Mouse (Mus musculus) left cerebral cortex, adult 18-20 months (tissue): Measurements from ENCODE around the gene Styxl1. TPM values are rescaled to one million over a fixed set of nuclear protein-coding genes. Genes with fewer than 3 reads are reported as not detected.

Source experiments
- DNase-seq, 2 experiments: peaks; one replicate each; pipeline ENCODE4 v3.0.0; 2021 to 2022; ENCODE audit warnings: low spot score in 2 of 2, mixed read lengths in 1 of 2
- total RNA-seq, 2 experiments: library from RNA; stranded (reverse); gene quantifications; 2 replicates each; pipeline ENCODE4 v1.2.3; 2021

The Styxl1 gene
- total RNA-seq, 2 experiments from 2014 or later, result not detected

DNA sequence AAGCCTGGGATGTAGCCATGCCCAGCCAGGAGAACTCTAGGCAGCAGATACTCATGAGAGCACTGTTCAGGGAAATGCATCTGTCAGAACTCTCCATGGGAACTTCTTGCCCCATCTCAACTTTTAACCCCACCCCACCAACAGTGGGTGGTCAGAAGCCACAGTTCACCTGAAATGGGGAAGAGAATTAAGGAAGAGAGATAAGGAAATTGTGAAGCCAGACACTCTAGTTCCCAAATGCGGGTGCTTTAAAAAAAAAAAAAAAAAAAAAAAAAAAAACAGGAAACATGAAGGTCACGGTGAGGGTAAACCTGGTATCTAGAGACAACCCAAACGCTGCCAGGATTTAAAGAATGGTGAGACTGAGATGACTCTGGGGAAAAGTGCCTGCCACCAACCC lies 5.7 kb downstream of the Styxl1 start:
- no peak for DNase-seq

DNA sequence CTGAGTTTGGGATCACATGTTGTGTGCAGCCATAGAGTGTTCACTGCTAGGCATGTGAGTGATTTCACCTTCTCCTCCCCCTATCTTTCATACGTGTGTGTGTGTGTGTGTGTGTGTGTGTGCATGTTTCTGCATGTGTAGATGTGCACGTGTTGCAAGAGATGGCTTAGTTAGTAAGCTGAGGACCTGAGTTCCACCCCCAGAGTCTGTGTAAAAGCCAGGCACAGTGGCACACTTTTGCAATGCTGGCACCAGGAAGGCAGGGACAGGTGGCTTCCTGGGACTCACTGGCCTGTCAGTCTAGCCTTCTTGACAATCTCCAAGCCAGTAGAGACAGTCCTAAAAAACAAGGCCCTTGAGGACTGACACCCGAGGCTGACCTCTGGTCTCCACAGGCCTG lies 13.2 kb downstream of the Styxl1 start:
- no peak for DNase-seq

DNA sequence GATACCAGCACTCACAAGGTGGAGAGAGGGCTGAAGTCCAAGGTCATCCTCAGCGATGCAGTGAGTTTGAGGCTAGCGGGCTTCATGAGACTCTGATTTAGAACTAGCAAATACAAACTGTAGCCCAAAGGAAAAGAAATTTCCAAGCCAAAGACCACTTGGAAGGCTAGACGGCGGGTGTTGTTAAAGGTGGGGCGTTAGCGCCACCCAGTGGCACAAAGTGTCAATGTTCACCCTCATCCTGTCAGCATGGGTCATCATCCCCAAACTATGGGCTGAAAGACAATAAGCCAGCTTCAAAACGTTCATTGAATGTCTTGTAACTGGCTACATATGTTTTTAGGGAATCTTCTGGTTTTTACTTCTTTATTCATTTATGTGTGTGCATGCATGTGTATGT lies 14.7 kb downstream of the Styxl1 start:
- peak; percentile 72 to 75 for DNase-seq

DNA sequence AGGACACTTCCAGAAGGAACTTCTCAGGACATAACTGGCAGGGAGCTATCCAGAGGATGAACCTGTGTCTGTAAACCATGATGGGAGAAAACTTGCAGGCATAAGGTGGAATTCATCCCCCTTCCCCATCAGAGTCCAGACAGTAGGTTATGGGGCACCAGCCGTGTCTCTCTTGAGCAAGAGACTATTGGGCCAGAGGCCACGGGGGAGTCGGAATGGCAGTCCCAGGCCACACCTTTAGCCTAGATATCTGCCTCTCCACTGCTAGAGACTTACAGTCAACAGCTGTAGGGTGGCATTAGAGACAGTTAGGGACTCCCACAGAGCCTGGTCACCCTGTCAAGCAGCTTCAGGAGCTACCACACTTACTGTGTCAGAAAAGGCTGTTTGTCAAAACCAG lies 16.3 kb downstream of the Styxl1 start:
- no peak for DNase-seq

DNA sequence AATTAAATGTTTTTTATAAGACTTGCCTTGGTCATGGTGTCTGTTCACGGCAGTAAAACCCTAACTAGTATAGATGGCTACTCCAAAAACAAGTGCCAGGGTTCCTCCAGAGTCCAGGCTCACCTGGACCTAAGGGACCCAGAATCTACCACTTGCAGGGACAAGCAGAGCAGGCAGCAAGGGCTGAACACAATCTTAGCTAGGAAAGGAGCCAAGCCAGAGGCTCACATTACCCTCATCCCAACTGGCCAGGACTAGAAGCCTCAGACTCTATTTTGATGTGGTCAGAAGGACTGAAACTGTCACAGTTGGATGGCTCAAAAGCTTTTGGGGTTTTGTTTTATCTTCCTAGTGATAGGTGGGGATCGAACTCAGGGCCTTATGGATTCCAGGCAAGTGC lies 26.6 kb downstream of the Styxl1 start:
- no peak for DNase-seq

DNA sequence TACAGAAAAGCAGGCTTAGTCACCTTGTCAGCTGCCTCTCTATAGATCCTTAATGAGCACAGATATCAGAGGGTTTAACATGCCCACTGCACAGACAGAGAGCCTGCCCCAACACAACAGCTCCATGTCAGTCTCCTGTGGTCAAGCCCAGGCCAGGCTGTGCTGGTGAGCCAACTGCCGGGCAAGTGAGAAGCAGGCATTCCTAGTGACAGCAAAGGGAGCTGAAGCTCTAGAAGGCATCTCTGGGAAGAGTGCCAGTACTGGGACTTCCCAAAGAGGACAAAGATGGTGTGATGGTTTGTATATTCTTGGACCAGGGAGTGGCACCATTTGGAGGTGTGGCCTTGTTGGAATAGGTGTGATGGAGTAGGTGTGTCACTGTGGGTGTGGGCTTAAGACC lies 27.1 kb downstream of the Styxl1 start:
- no peak for DNase-seq

DNA sequence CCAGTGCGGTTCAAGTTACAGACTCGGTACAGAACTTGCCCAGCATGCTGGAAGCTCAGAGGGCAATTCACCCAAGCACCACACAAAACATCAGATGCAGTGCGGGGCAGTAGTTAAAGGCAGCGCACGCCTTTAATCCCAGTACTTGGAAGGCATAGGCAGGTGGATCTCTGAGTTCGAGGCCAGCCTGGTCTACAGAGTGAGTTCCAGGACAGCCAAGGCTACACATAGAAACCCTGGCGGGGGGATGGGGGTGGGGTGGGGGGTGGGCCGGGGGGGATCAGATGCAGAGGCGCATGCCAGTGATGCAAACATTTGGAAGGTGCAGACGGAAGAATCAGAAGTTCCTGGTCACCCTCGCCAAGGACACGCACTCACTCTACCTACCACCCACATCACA lies 33.4 kb downstream of the Styxl1 start:
- DNase-seq, result no peak

DNA sequence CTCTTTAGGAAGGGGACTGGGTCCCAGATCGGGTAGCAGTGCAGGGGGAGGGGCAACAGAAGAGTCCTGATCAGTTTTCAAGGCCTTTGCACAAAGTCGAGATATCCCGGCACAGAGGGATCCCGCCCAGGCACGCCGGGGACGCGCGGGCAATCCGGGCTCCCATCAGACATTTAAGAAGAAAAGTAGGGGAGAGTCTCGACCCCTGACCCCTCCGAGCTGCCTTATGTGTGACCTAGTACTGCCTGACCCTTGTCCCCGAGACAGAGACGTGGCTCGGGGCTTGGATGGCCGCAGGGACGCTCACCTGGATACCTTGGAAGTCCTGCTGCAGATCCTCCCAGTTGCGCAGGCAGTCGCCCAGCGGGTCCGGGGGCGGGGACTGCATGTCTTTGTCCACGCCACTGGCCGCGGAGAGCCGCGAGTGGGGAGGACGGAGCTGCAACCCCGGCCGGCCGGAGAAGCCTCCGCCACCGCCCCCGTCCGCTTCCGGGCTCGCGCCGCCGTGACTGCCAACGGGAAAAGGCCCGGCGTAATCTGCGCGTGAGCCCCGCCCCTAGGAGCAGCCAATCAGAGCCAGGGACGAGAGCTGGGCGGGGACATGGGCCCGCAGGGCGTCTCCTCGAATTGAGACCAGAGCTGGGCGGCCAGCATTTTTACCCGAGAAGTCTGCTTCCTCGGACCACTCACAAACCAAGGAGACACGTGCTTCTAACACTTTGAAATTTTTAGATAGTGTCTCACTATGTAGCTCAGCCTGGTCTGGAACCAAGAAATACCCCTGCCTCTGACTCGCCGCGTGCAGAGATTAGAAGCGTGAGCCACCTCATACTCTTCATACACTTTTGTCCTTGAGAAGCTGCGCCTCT lies 34.2 kb downstream of the Styxl1 start, which contains the start of gene Tmem120a:
TSS of gene Tmem120a (minus strand) at position 708 of the 869 bp plus-strand sequence.
- peak; percentile 96 for DNase-seq

DNA sequence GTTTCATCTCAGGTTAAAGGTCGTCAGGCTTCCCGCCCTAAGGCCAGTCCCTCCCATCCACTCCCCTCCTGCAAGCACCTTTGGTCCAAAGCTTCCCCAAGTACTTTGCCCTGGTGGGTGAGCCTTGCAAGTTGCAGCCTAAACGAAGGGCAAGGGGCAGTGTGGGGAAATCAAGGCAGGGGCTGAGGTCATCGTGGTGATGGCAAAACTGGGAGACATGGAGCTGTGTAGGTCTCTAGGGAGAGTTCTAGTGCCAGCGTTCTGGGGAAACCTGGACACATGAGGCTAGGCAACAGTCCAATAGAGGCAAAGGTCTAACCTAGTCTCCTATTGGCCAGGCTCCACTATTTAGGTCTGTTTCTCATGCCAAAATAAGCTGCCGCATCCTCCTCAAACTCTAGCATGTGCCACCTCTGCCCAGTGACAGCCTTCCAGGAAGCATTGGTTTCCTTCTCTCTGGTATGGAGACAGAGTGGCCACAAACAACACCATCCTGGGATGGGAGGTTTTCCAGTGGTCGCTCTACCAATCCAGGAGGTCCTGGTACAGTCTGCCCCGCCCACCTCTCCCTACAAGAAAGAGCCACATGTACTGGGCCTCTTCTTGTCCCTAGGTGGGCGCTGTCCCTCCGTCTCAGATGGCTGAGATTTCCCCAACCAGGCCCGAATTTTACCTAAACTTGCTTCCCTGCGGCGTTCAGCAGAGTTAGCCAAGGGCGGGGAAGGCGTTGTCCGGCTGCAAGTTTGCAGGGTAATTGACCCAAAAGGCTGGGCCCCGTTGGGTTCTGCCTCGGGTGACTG lies 35.0 kb downstream of the Styxl1 start:
- no peak for DNase-seq

DNA sequence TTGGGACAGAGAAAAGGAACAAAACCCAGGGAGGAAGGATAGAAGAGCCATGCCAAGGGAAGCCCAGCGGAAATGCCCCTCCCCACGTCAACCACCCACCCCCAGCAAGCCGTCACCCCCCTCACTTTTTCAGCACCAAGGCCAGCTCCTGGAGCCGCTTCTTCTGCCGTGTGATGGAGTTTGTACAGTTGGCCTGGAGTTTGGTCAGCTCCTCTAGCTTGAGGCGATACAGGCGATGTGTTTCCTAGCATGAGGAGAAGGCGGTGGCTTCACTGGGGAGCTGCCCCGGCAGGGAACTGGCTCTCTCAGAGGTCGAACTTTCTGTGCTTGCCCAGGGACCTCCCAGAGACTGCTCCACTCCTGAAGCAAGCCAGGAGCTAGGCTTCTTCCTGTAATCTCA lies 36.0 kb downstream of the Styxl1 start:
- DNase-seq, result no peak

DNA sequence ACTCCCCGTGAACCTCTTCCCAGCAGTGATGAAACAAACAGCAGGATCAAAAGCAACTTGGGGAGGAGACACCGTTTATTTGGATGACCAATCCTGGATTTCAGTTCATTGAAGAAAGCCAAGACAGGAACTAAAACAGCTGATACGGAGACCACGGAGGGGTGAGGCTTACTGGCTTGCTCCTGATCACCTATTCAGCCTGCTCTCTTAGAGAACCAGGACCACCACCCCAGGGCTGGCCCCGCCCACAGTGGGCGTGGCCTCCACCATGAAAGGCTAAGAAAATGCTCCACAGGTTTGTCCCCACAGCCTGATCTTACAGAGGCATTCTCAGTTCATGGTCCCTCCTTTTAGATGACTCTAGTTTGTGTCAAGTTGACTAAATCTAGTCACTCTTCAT lies 39.9 kb downstream of the Styxl1 start:
- DNase-seq, result no peak

DNA sequence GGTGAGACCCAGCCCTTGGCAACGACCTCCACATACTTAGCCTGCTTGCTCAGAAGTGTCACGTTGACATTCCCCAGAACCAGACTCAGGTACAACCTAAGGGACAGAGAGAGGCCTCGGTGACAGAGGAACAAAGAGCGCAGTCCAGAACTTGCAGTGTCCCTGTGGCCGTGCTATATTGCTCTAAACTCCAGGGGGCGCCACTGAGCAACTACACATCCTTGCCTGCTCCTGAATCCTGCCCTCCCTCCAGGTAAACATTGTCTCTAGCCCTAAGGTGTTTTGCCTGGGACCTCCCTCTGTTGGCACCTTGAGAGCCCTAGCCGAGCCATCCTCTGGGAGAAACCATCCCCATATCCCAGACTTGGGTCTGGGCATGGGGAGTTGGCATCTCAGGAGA lies 41.0 kb downstream of the Styxl1 start:
- DNase-seq, result no peak

DNA sequence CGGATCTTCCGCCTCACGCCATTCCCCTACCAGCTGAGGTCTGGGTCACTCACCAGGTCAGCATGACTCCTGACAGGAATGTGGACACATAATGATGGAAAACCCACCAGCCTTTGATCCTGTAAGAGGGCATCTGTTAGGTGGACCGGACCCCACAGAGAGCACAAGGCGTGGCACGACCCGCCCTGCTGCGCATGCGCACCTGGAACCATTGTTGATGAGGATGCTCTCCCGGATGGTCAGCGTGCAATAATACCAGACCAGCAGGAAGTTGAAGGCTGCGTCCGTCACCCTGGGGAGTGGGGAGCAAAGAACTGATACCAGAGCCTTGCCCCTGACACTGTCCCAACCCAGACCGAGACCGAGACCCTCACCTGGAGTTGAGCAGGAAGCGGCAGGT lies 41.6 kb downstream of the Styxl1 start:
- DNase-seq, result no peak

DNA sequence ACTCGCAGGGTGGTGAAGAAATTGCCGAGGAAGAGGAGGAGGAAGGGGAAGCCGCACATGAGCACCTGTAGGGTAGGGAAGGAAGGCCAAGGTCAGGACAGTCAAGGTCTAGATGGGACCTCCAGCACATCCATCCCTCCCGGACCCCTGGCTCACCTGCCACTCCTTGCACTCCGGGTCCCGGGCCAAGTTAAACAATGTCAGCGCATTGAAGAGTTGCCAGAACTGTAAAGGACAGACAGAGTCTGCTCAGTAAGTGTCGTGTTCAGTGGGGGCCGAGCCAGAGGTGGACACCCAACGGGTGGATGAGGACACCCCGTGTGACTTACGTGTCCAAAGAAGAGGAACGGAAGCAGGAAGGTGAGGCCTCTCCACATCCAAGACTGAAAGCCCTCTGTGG lies 42.4 kb downstream of the Styxl1 start:
- no peak for DNase-seq

DNA sequence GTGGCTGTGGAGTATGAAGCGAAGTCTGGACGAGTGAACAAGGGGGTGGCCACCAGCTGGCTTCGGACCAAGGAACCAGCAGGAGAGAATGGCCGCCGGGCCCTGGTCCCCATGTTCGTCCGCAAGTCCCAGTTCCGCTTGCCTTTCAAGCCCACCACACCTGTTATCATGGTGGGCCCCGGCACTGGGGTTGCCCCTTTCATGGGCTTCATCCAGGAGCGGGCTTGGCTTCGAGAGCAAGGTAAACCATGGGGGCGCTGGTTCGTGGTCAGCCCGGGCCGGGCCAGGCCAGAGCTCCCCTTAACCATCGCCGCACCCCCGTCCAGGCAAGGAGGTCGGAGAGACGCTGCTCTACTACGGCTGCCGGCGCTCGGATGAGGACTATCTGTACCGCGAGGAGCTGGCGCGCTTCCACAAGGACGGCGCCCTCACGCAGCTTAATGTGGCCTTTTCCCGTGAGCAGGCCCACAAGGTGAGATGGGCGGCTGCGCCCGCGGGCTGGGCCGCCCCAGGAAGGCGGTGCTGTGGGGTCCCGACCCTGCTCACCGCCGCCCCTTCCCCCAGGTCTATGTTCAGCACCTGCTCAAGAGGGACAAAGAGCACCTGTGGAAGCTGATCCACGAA lies 44.0 kb downstream of the Styxl1 start:
- DNase-seq, result no peak

DNA sequence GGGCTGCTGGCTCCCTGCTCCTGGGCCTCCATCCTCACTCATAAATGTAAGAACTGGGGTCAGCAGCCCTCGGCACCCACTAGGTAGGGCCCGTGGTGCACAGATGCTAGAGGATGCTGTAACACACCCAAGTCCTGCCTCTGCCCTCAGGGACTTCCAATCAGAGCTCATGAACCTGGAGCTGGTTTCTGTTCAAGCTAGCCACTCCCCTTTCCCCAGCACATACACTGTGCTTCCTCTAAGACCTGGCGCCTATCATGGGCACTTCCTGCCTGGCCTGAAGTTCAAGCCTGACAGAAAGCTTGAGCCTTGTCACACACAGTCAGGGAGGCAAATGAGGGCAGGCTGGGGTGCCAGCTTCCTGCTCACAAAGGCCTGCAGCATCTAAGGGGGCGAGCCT lies 45.1 kb downstream of the Styxl1 start:
- no peak for DNase-seq

DNA sequence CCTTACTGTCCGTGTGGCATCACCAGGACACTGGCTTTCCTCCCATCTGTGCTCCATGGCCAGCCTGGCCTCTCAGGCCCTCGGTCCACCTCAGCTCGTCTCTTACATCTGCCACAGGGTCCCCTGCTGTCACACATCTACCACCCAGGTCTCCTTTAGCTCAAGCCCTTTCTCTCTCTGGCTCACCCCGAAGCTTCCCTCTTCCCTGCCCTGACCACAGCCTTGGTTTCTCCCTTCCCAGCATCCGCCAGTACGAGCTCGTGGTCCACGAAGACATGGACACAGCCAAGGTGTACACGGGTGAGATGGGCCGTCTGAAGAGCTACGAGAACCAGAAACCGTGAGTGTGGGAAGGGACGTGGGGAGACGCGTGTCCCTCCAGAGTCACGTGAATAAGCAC lies 46.9 kb downstream of the Styxl1 start:
- no peak for DNase-seq

DNA sequence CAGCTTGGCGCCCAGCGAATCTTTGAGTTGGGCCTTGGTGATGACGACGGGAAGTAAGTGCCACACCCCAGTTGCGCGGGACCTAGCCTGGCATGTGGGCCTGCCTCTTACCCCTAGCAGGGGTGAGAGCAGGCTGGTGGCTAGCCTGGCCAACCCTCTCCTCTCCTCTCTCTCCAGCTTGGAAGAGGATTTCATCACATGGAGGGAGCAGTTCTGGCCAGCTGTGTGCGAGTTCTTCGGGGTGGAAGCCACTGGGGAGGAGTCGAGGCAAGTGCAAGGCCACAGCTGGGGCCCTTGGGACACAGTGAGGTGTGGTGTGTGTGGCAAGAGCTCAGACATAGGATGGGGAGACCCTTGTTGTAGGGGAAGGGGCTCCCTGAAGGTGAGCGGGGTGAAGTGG lies 47.3 kb downstream of the Styxl1 start:
- no peak for DNase-seq

DNA sequence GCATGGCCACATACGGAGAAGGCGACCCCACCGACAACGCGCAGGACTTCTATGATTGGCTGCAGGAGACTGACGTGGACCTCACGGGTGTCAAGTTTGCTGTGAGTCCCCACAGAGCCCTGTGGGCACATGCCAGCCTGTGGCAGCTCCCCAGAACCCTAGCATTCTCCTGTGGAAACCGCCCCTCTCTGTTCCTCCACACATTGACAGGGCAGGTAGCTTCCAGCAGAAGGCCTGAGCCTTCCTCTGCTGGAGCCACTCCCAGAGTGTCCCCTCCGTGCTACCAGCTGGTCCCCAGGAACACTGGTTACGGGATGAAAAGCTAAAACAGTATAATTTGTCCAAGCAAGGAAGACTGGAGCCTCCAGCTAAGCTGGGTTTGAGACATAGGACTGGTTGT lies 47.9 kb downstream of the Styxl1 start:
- DNase-seq, result no peak

DNA sequence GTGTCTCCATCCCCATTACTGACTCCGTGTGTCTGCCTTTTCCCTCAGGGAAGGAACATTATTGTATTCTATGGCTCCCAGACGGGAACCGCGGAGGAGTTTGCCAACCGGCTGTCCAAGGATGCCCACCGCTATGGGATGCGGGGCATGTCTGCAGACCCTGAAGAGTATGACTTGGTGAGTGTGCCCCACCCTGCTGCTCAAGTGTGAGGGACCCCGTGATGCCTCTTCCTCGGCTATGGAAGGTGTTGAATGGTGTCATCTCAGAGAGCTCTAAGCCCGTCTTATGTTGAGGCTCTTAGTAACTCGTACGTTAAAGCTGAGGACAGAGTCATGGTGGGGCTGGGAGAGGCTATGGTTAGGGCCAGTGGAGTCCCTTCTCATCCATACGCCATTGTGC lies 48.8 kb downstream of the Styxl1 start:
- no peak for DNase-seq

DNA sequence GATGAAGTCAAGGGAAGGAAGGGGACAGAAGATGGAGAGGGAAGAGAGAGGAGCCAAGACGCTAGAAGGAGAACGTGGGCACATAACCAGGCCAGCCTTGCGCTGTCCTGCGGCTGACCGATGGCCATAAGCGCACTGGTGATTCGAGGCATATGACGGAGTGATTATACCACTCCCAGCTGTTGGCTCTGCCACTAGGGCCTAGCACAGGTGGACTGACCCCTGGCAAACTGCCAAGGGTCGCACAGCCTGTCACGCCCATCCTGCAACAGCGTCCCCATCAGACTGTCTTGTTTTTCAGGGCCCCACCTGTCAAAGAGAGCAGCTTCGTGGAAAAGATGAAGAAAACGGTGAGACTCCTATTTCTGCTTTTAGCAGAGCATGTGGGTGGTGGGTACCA lies 49.8 kb downstream of the Styxl1 start:
- no peak for DNase-seq

DNA sequence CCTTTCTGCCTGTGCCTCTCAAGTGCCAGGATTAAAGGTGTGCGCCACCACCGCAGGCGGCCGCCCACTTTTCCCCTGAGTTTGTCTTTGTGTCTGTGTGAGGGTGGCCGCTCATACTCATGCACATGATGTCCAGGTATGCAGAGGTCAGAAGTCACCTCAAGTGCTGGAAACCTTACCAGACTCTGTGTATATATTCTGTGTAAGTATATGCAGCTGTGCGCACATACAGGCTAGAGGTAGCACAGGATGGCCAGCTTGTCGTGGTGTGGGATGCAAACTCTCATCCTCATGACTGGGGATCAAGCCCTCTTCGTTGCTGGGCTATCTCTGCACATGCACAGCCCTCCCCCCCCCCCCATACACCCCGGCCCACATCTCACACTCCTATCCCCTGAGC lies 50.3 kb downstream of the Styxl1 start:
- no peak for DNase-seq
